In genomic region chr6:72654355-72654754, GRCm38 (mm10) we compare ENCODE assay signal across 13 mouse cellular contexts. TPM values are rescaled to one million over a fixed set of nuclear protein-coding genes. Genes with fewer than 3 reads are reported as not detected.
A peak's percentile ranks its signal among the peaks of the same experiment; 100 is the strongest.
DNase-seq lines count a peak whose midpoint lies in the region; ATAC-seq lines count a peak whose summit lies in the region.
"Had no signal": no experiment of that assay in that cellular context is flagged by ENCODE, and none has a peak within 500 bp of the region (broad histone marks: within the 10 kb centered on the region; RNA-seq: fewer than 3 reads in every experiment).

No protein-coding gene starts in this region.

- H3K36me3 ChIP-seq in heart, embryonic 12.5 days = no peaks in the 10 kb centered on the region
- no peaks in the 10 kb centered on the region for H3K36me3 ChIP-seq in lung, embryonic 15.5 days
- H3K36me3 ChIP-seq in embryonic facial prominence, embryonic 15.5 days = no peaks in the 10 kb centered on the region
- no peaks in the 10 kb centered on the region for H3K36me3 ChIP-seq in stomach, embryonic 15.5 days
- H3K36me3 ChIP-seq: hindbrain, embryonic 13.5 days had no signal

- no peak overlapping the region for H3K4me2 ChIP-seq in heart, embryonic 12.5 days
- H3K4me2 ChIP-seq in lung, embryonic 15.5 days = no peak overlapping the region
- no peak overlapping the region for H3K4me2 ChIP-seq in embryonic facial prominence, embryonic 15.5 days (replicated peaks)
- H3K4me2 ChIP-seq in stomach, embryonic 15.5 days = no peak overlapping the region

- no peak for DNase-seq in heart, postnatal 10 days
- no peak for DNase-seq in lung, postnatal 10 days
- DNase-seq in neural tube, embryonic 10.5 days (ENCODE audit: extremely low spot score, low spot score) = no peak
- DNase-seq: cerebellum, adult 11-12 months; embryo, embryonic 11 days; right cerebral cortex, adult 18-20 months; thymus, postnatal 14 days had no signal

- 0 out of 2 replicates have a peak overlapping the region, but pooled peaks have one; percentile 4 for H3K27ac ChIP-seq in heart, embryonic 12.5 days (ENCODE audit: poor library complexity, severe bottlenecking)
- H3K27ac ChIP-seq in lung, embryonic 15.5 days = peak overlapping the region; percentile 86
- H3K27ac ChIP-seq in embryonic facial prominence, embryonic 15.5 days (replicated peaks) = peak overlapping the region; percentile 95
- peak overlapping the region; percentile 91; the same call in 1 of the 2 replicates for H3K27ac ChIP-seq in stomach, embryonic 15.5 days

- WGBS in heart, embryonic 12.5 days = 84% methylated on average over 6 of the region's 6 CpGs
- WGBS in lung, embryonic 15.5 days = 92% methylated on average over 6 of the region's 6 CpGs
- 78% methylated on average over 6 of the region's 6 CpGs for WGBS in embryonic facial prominence, embryonic 15.5 days
- WGBS in stomach, embryonic 15.5 days = 90% methylated on average over 6 of the region's 6 CpGs

- no peaks in the 10 kb centered on the region for H3K9me3 ChIP-seq in heart, embryonic 12.5 days (replicated peaks)
- no peaks in the 10 kb centered on the region for H3K9me3 ChIP-seq in lung, embryonic 15.5 days
- H3K9me3 ChIP-seq in embryonic facial prominence, embryonic 15.5 days (replicated peaks) = no peaks in the 10 kb centered on the region
- H3K9me3 ChIP-seq in stomach, embryonic 15.5 days = no peaks in the 10 kb centered on the region
- H3K9me3 ChIP-seq: hindbrain, embryonic 13.5 days had no signal

- no peak overlapping the region for H3K4me3 ChIP-seq in heart, embryonic 12.5 days
- H3K4me3 ChIP-seq in lung, embryonic 15.5 days = no peak overlapping the region
- H3K4me3 ChIP-seq in embryonic facial prominence, embryonic 15.5 days (replicated peaks) = no peak overlapping the region
- no peak overlapping the region for H3K4me3 ChIP-seq in stomach, embryonic 15.5 days (replicated peaks)

- no peaks in the 10 kb centered on the region for H3K27me3 ChIP-seq in heart, embryonic 12.5 days (replicated peaks)
- H3K27me3 ChIP-seq in lung, embryonic 15.5 days = no peaks in the 10 kb centered on the region
- no peaks in the 10 kb centered on the region for H3K27me3 ChIP-seq in embryonic facial prominence, embryonic 15.5 days
- no peaks in the 10 kb centered on the region for H3K27me3 ChIP-seq in stomach, embryonic 15.5 days (replicated peaks)
- H3K27me3 ChIP-seq: hindbrain, embryonic 13.5 days had no signal

- H3K4me1 ChIP-seq in heart, embryonic 12.5 days (replicated peaks) = peaks cover 28% of the 10 kb centered on the region
- H3K4me1 ChIP-seq in lung, embryonic 15.5 days = peaks cover 59% of the 10 kb centered on the region
- H3K4me1 ChIP-seq in embryonic facial prominence, embryonic 15.5 days = peaks cover 90% of the 10 kb centered on the region
- H3K4me1 ChIP-seq in stomach, embryonic 15.5 days = peaks cover 51% of the 10 kb centered on the region

- no peak overlapping the region for H3K9ac ChIP-seq in heart, embryonic 12.5 days
- H3K9ac ChIP-seq in lung, embryonic 15.5 days = no peak overlapping the region
- H3K9ac ChIP-seq in embryonic facial prominence, embryonic 15.5 days = no peak overlapping the region
- no peak overlapping the region for H3K9ac ChIP-seq in stomach, embryonic 15.5 days

- intact Hi-C loops in heart, postnatal 10 days (cut with DNase I) = loop anchor here (5.0 kb wide), 1 partner anchor 238 kb away; no protein-coding TSS in a partner anchor

- no peak for ATAC-seq in heart, embryonic 12.5 days (ENCODE audit: insufficient number of reproducible peaks, low FRiP score)
- no peak for ATAC-seq in lung, embryonic 15.5 days (ENCODE audit: borderline replicate concordance, extremely low read depth, low FRiP score, low TSS enrichment)
- ATAC-seq in embryonic facial prominence, embryonic 15.5 days (ENCODE audit: insufficient number of reproducible peaks, low FRiP score, low TSS enrichment, low read depth) = no peak
- no peak for ATAC-seq in stomach, embryonic 15.5 days (ENCODE audit: insufficient read depth, low FRiP score, low read depth)
- ATAC-seq: activated CD4-positive, CD25-positive, alpha-beta regulatory T cell, adult 4 months had no signal

RNA-seq across cellular contexts. Expression of gene Tgoln1, which starts 37.6 kb away (rescaled TPM):
- 27.5 and 27.9 TPM in 2 replicates for polyA plus RNA-seq in heart, embryonic 12.5 days (2016; fragmentation: Nextera tagmentation; extraction: Ambion mirVana)
- total RNA-seq in heart, postnatal 10 days (2021) = 10 to 100 TPM; 44.5 to 45.4 TPM
- polyA plus RNA-seq in lung, embryonic 15.5 days (2015; fragmentation: Nextera tagmentation; extraction: Ambion mirVana) = 40.2 and 43.4 TPM in 2 replicates
- polyA plus RNA-seq in embryonic facial prominence, embryonic 15.5 days (2015; fragmentation: Nextera tagmentation; extraction: Ambion mirVana) = 26.9 and 27.3 TPM in 2 replicates
- 34.0 and 38.4 TPM in 2 replicates for polyA plus RNA-seq in stomach, embryonic 15.5 days (2015; fragmentation: Nextera tagmentation; extraction: Ambion mirVana)

RNA-seq across cellular contexts. Expression of gene Retsat, which starts 56.1 kb away (rescaled TPM):
- 13.8 and 16.0 TPM in 2 replicates for polyA plus RNA-seq in heart, embryonic 12.5 days (2016; fragmentation: Nextera tagmentation; extraction: Ambion mirVana)
- 100 to 1,000 TPM; 141 to 152 TPM for total RNA-seq in heart, postnatal 10 days (2021)
- 18.5 and 18.8 TPM in 2 replicates for polyA plus RNA-seq in lung, embryonic 15.5 days (2015; fragmentation: Nextera tagmentation; extraction: Ambion mirVana)
- polyA plus RNA-seq in embryonic facial prominence, embryonic 15.5 days (2015; fragmentation: Nextera tagmentation; extraction: Ambion mirVana) = 18.1 and 18.7 TPM in 2 replicates
- 21.5 and 22.3 TPM in 2 replicates for polyA plus RNA-seq in stomach, embryonic 15.5 days (2015; fragmentation: Nextera tagmentation; extraction: Ambion mirVana)

RNA-seq across cellular contexts. Expression of gene Elmod3, which starts 56.1 kb away (rescaled TPM):
- 12.6 and 13.2 TPM in 2 replicates for polyA plus RNA-seq in heart, embryonic 12.5 days (2016; fragmentation: Nextera tagmentation; extraction: Ambion mirVana)
- total RNA-seq in heart, postnatal 10 days (2021) = 10 to 100 TPM; 15.7 to 16.0 TPM
- polyA plus RNA-seq in lung, embryonic 15.5 days (2015; fragmentation: Nextera tagmentation; extraction: Ambion mirVana) = 16.2 and 17.7 TPM in 2 replicates
- polyA plus RNA-seq in embryonic facial prominence, embryonic 15.5 days (2015; fragmentation: Nextera tagmentation; extraction: Ambion mirVana) = 18.8 and 23.9 TPM in 2 replicates
- polyA plus RNA-seq in stomach, embryonic 15.5 days (2015; fragmentation: Nextera tagmentation; extraction: Ambion mirVana) = 13.7 and 15.9 TPM in 2 replicates

Comparison
In these comparisons a context has a peak if more than half of its experiments do, and no peak if none do; other contexts are left out.
1. H3K27ac ChIP-seq: peak in every context shown above with its lines; median percentile 95 in embryonic facial prominence, embryonic 15.5 days; 91 in stomach, embryonic 15.5 days; 86 in lung, embryonic 15.5 days; 4 in heart, embryonic 12.5 days.